Mouse (Mus musculus): ENCODE results near the gene Epx. TPM values are rescaled to one million over a fixed set of nuclear protein-coding genes. Genes with fewer than 3 reads are reported as not detected.
"Not testable (repeated sequence)": the region's sequence is repeated elsewhere in the genome, so short reads cannot be mapped to it uniquely, and the experiment has no call there.

The Epx gene
- total RNA-seq, 1 experiment, result 0.31 TPM

- no peak for TF ChIP-seq HCFC1 (IDR thresholded peaks at IDR 0.05; ENCODE audit: borderline replicate concordance, insufficient read depth, low read length)
- TF ChIP-seq CHD2 (IDR thresholded peaks at IDR 0.05; ENCODE audit: low read depth, low read length), result no peak
- TF ChIP-seq ZNF384 (IDR thresholded peaks at IDR 0.05; ENCODE audit: low read depth, low read length), result no peak
- no peak for TF ChIP-seq ZC3H11A (IDR thresholded peaks at IDR 0.05; ENCODE audit: borderline replicate concordance, low read depth, low read length)
- no peak for TF ChIP-seq MAFK (IDR thresholded peaks at IDR 0.05; ENCODE audit: insufficient read depth, low read depth, low read length)
- no peak overlapping the region for H3K4me3 ChIP-seq (ENCODE audit: insufficient read depth in 1 of 2, low read depth in 1 of 2, low read length in 2 of 2, poor library complexity in 1 of 2, severe bottlenecking in 1 of 2)
- H3K27ac ChIP-seq (ENCODE audit: insufficient read depth, low read depth, low read length, poor library complexity, severe bottlenecking), result no peak overlapping the region
- no peak for DNase-seq (ENCODE audit: low read depth, low spot score)
- H3K4me1 ChIP-seq (ENCODE audit: control insufficient read depth in 2 of 2, insufficient read depth in 2 of 2, low read length in 2 of 2, poor library complexity in 1 of 2), result no peaks in the 10 kb centered on the region
- H3K36me3 ChIP-seq (ENCODE audit: control insufficient read depth, insufficient read depth, low read length, poor library complexity, severe bottlenecking), result no peaks in the 10 kb centered on the region
- in situ Hi-C loops (cut with MboI; ENCODE audit: low sequenced_read_pairs in 2 of 2, unreplicated experiment in 2 of 2), result no loop called here
- no peak overlapping the region for H3K9ac ChIP-seq (ENCODE audit: insufficient read depth, low read depth, low read length, poor library complexity, severe bottlenecking)
- H3K9me3 ChIP-seq (ENCODE audit: control insufficient read depth, insufficient read depth, low read depth, low read length), result no peaks in the 10 kb centered on the region
Measured at GRCm38 (mm10) chr11:87879826-87880225, 4.5 kb upstream of the Epx start.

DNA sequence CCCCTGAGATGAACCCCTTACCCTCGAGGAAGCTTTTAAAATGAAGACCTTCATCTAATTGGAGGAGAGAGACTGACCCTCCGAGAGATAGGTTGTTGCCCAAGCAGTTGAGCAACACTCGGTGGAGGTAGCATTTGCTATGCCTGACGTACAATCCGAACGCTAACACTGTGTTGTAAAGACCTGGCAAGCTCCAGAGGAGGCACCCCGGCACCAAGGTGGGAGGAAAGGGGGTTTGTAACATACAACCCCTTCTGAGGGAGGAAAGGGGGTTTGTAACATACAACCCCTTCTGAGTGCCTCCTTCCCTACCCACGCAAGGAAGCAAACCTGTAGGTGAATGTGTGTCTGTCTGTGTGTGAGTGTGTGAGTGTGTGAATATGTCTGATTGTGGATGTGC, 3.6 kb downstream of the Epx start:
- Histone ChIP-seq H3K9me3 (ENCODE audit: control insufficient read depth, insufficient read depth, low read depth, low read length) (no peaks in the 10 kb centered on the region), H3K36me3 (ENCODE audit: control insufficient read depth, insufficient read depth, low read length, poor library complexity, severe bottlenecking) (no peaks in the 10 kb centered on the region), H3K4me3 (ENCODE audit: insufficient read depth in 1 of 2, low read depth in 1 of 2, low read length in 2 of 2, poor library complexity in 1 of 2, severe bottlenecking in 1 of 2) (no peak overlapping the region), H3K9ac (ENCODE audit: insufficient read depth, low read depth, low read length, poor library complexity, severe bottlenecking) (no peak overlapping the region), H3K27ac (ENCODE audit: insufficient read depth, low read depth, low read length, poor library complexity, severe bottlenecking) (no peak overlapping the region), H3K4me1 (ENCODE audit: control insufficient read depth in 2 of 2, insufficient read depth in 2 of 2, low read length in 2 of 2, poor library complexity in 1 of 2) (peaks cover 0 to 10% of the 10 kb centered on the region in 2 experiments; a peak in 1 of 4 replicates)
- no peak for DNase-seq (ENCODE audit: low read depth, low spot score)
- TF ChIP-seq MAFK (IDR thresholded peaks at IDR 0.05; ENCODE audit: insufficient read depth, low read depth, low read length) (no peak), ZC3H11A (IDR thresholded peaks at IDR 0.05; ENCODE audit: borderline replicate concordance, low read depth, low read length) (no peak), CHD2 (IDR thresholded peaks at IDR 0.05; ENCODE audit: low read depth, low read length) (no peak), ZNF384 (IDR thresholded peaks at IDR 0.05; ENCODE audit: low read depth, low read length) (no peak), HCFC1 (IDR thresholded peaks at IDR 0.05; ENCODE audit: borderline replicate concordance, insufficient read depth, low read length) (no peak)
- in situ Hi-C loops (cut with MboI; ENCODE audit: low sequenced_read_pairs in 2 of 2, unreplicated experiment in 2 of 2), result no loop called here

- no peaks in the 10 kb centered on the region for H3K9me3 ChIP-seq (ENCODE audit: control insufficient read depth, insufficient read depth, low read depth, low read length)
- DNase-seq (ENCODE audit: low read depth, low spot score), result no peak
- H3K4me1 ChIP-seq (ENCODE audit: control insufficient read depth in 2 of 2, insufficient read depth in 2 of 2, low read length in 2 of 2, poor library complexity in 1 of 2), result peaks cover 0 to 10% of the 10 kb centered on the region in 2 experiments; a peak in 1 of 4 replicates
- TF ChIP-seq CHD2 (IDR thresholded peaks at IDR 0.05; ENCODE audit: low read depth, low read length) (no peak), ZNF384 (IDR thresholded peaks at IDR 0.05; ENCODE audit: low read depth, low read length) (no peak), HCFC1 (IDR thresholded peaks at IDR 0.05; ENCODE audit: borderline replicate concordance, insufficient read depth, low read length) (no peak), MAFK (IDR thresholded peaks at IDR 0.05; ENCODE audit: insufficient read depth, low read depth, low read length) (no peak), ZC3H11A (IDR thresholded peaks at IDR 0.05; ENCODE audit: borderline replicate concordance, low read depth, low read length) (no peak)
- no peak overlapping the region for H3K9ac ChIP-seq (ENCODE audit: insufficient read depth, low read depth, low read length, poor library complexity, severe bottlenecking)
- H3K27ac ChIP-seq (ENCODE audit: insufficient read depth, low read depth, low read length, poor library complexity, severe bottlenecking), result no peak overlapping the region
- H3K36me3 ChIP-seq (ENCODE audit: control insufficient read depth, insufficient read depth, low read length, poor library complexity, severe bottlenecking), result peaks cover under 1% of the 10 kb centered on the region; the same call in 1 of the 2 replicates
- in situ Hi-C loops (cut with MboI; ENCODE audit: low sequenced_read_pairs in 2 of 2, unreplicated experiment in 2 of 2), result no loop called here
- no peak overlapping the region for H3K4me3 ChIP-seq (ENCODE audit: insufficient read depth in 1 of 2, low read depth in 1 of 2, low read length in 2 of 2, poor library complexity in 1 of 2, severe bottlenecking in 1 of 2)
Measured at GRCm38 (mm10) chr11:87870096-87870495, 5.2 kb downstream of the Epx start.

DNA sequence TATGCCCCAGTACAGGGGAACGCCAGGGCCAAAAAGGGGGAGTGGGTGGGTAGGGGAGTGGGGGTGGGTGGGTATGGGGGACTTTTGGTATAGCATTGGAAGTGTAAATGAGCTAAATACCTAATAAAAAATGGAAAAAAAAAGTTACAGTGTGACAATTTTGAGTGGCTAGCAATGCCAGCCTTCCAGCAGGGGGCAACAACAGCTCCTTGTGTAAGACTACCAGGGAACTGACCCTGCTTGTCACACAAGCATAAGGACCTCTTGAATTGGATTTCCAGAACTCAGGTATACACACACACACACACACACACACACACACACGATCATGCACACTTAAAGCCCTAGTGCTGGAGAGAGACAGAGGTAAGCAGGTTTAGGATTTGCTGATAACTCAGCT, 8.4 kb downstream of the Epx start:
- peaks cover 0 to 11% of the 10 kb centered on the region in 2 experiments; a peak in 1 of 4 replicates for H3K4me1 ChIP-seq (ENCODE audit: control insufficient read depth in 2 of 2, insufficient read depth in 2 of 2, low read length in 2 of 2, poor library complexity in 1 of 2)
- DNase-seq (ENCODE audit: low read depth, low spot score); H3K4me3 ChIP-seq (ENCODE audit: insufficient read depth in 1 of 2, low read depth in 1 of 2, low read length in 2 of 2, poor library complexity in 1 of 2, severe bottlenecking in 1 of 2); H3K27ac ChIP-seq (ENCODE audit: insufficient read depth, low read depth, low read length, poor library complexity, severe bottlenecking); H3K9ac ChIP-seq (ENCODE audit: insufficient read depth, low read depth, low read length, poor library complexity, severe bottlenecking); H3K9me3 ChIP-seq (ENCODE audit: control insufficient read depth, insufficient read depth, low read depth, low read length); in situ Hi-C loops (cut with MboI; ENCODE audit: low sequenced_read_pairs in 2 of 2, unreplicated experiment in 2 of 2): not testable (repeated sequence)
- peaks cover 13% of the 10 kb centered on the region for H3K36me3 ChIP-seq (ENCODE audit: control insufficient read depth, insufficient read depth, low read length, poor library complexity, severe bottlenecking)

DNA sequence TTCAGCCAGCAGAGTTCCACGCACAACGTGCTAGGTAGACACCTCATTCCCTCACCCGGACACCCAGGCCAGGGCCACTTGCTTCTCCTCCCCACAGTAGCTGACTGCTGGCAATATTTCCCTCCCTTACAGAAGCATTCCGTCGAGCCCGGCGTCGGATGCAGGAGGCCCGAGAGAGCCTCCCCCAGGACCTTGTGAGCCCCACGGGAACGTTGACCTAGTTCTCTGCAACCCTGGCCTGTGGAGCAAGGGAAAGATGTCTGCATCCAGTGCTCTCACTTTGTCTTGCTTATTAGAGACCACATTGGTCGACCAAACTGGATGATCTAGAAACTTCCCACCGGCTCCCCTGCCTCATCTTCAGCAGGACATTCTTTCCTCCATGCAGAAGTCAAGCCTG, 12.5 kb downstream of the Epx start:
- in situ Hi-C loops (cut with MboI; ENCODE audit: low sequenced_read_pairs in 2 of 2, unreplicated experiment in 2 of 2), result no loop called here
- Histone ChIP-seq H3K4me1 (ENCODE audit: control insufficient read depth in 2 of 2, insufficient read depth in 2 of 2, low read length in 2 of 2, poor library complexity in 1 of 2) (peaks cover 4% of the 10 kb centered on the region in 2 experiments; a peak in 2 of 4 replicates), H3K4me3 (ENCODE audit: insufficient read depth in 1 of 2, low read depth in 1 of 2, low read length in 2 of 2, poor library complexity in 1 of 2, severe bottlenecking in 1 of 2) (no peak overlapping the region), H3K9ac (ENCODE audit: insufficient read depth, low read depth, low read length, poor library complexity, severe bottlenecking) (no peak overlapping the region), H3K36me3 (ENCODE audit: control insufficient read depth, insufficient read depth, low read length, poor library complexity, severe bottlenecking) (peaks cover 30% of the 10 kb centered on the region), H3K27ac (ENCODE audit: insufficient read depth, low read depth, low read length, poor library complexity, severe bottlenecking) (no peak overlapping the region), H3K9me3 (ENCODE audit: control insufficient read depth, insufficient read depth, low read depth, low read length) (no peaks in the 10 kb centered on the region)
- TF ChIP-seq HCFC1 (IDR thresholded peaks at IDR 0.05; ENCODE audit: borderline replicate concordance, insufficient read depth, low read length) (no peak), ZNF384 (IDR thresholded peaks at IDR 0.05; ENCODE audit: low read depth, low read length) (no peak), ZC3H11A (IDR thresholded peaks at IDR 0.05; ENCODE audit: borderline replicate concordance, low read depth, low read length) (no peak), CHD2 (IDR thresholded peaks at IDR 0.05; ENCODE audit: low read depth, low read length) (no peak), MAFK (IDR thresholded peaks at IDR 0.05; ENCODE audit: insufficient read depth, low read depth, low read length) (no peak)
- DNase-seq (ENCODE audit: low read depth, low spot score), result no peak

Measured in ES-E14 (cell line).